11 mouse cellular contexts compared by ENCODE assay signal in genomic region chr5:43357100-43357680, GRCm38 (mm10).
DNase-seq lines count a peak whose midpoint lies in the region; ATAC-seq and TF ChIP-seq lines count a peak whose summit lies in the region.
"Had no signal": no experiment of that assay in that cellular context is flagged by ENCODE, and none has a peak within 500 bp of the region (broad histone marks: within the 10 kb centered on the region; RNA-seq: fewer than 3 reads in every experiment).

No protein-coding gene starts in this region.

- no peaks in the 10 kb centered on the region for H3K27me3 ChIP-seq in lung, postnatal 0 days (replicated peaks; ENCODE audit: insufficient read depth, low read length)
- H3K27me3 ChIP-seq in MEL (ENCODE audit: control insufficient read depth in 1 of 2, insufficient read depth in 2 of 2, low read length in 2 of 2) = no peaks in the 10 kb centered on the region

- WGBS in lung, postnatal 0 days = 79% methylated on average over 5 of the region's 5 CpGs

- no peak for TF ChIP-seq EP300 in lung, postnatal 0 days (IDR thresholded peaks at IDR 0.05)
- peak; percentile 69 to 70; a peak in 3 of 4 replicates for TF ChIP-seq EP300 in MEL (IDR thresholded peaks at IDR 0.05; ENCODE audit: low read depth in 1 of 2, low read length in 2 of 2)

- H3K27ac ChIP-seq in lung, postnatal 0 days (ENCODE audit: low read length) = no peak overlapping the region
- no peak overlapping the region for H3K27ac ChIP-seq in MEL (ENCODE audit: control insufficient read depth, low read depth, low read length)
- H3K27ac ChIP-seq: limb, embryonic 15.5 days had no signal

- intact Hi-C loops in heart, postnatal 10 days (cut with DNase I) = loop anchor here (5.0 to 10.0 kb wide), 3 partner anchors 60 to 382 kb away; no protein-coding TSS in a partner anchor

- H3K79me2 ChIP-seq in MEL (ENCODE audit: control insufficient read depth, insufficient read depth, low read length, poor library complexity) = no peaks in the 10 kb centered on the region

- H3K36me3 ChIP-seq in lung, postnatal 0 days (ENCODE audit: insufficient read depth, low read length) = no peaks in the 10 kb centered on the region
- H3K36me3 ChIP-seq in MEL (ENCODE audit: control insufficient read depth in 1 of 2, insufficient read depth in 2 of 2, low read length in 2 of 2) = peaks cover 0 to 45% of the 10 kb centered on the region in 2 experiments; a peak in 2 of 4 replicates
- H3K36me3 ChIP-seq: G1E; limb, embryonic 15.5 days had no signal

- TF ChIP-seq CTCF in lung, postnatal 0 days (IDR thresholded peaks at IDR 0.05) = peak; percentile 43
- peak; percentile 27 to 63 (median 62) for TF ChIP-seq CTCF in MEL (IDR thresholded peaks at IDR 0.05 in 2 of 3, conservative IDR thresholded peaks at IDR 0.05 in 1 of 3; ENCODE audit: control insufficient read depth in 1 of 3, insufficient read depth in 1 of 3, low read depth in 2 of 3, low read length in 3 of 3, poor library complexity in 1 of 3, severe bottlenecking in 1 of 3)

- no peak for ATAC-seq in lung, postnatal 0 days

- no peak for TF ChIP-seq POLR2A in MEL (IDR thresholded peaks at IDR 0.05; ENCODE audit: control insufficient read depth in 1 of 2, insufficient read depth in 1 of 2, low read depth in 1 of 2, low read length in 2 of 2, poor library complexity in 1 of 2)

- H3K4me1 ChIP-seq in lung, postnatal 0 days (ENCODE audit: insufficient read depth, low read depth, low read length) = peaks cover 6% of the 10 kb centered on the region; the same call in 1 of the 2 replicates
- peaks cover 34 to 46% of the 10 kb centered on the region in 2 experiments for H3K4me1 ChIP-seq in MEL (ENCODE audit: control insufficient read depth in 1 of 2, insufficient read depth in 2 of 2, low read length in 2 of 2)

- H3K9ac ChIP-seq in lung, postnatal 0 days (replicated peaks; ENCODE audit: low read depth) = no peak overlapping the region
- H3K9ac ChIP-seq in MEL (ENCODE audit: control insufficient read depth, low read depth, low read length, poor library complexity, severe bottlenecking) = no peak overlapping the region
- H3K9ac ChIP-seq: limb, embryonic 15.5 days had no signal

- peak; percentile 69 for TF ChIP-seq RAD21 in MEL (IDR thresholded peaks at IDR 0.05; ENCODE audit: low read depth, low read length)

- no peak overlapping the region for H3K4me3 ChIP-seq in lung, postnatal 0 days (ENCODE audit: low read depth, low read length)
- H3K4me3 ChIP-seq in MEL (ENCODE audit: control insufficient read depth in 1 of 2, insufficient read depth in 1 of 2, low read depth in 2 of 2, low read length in 2 of 2) = peak overlapping the region in 1 of 2 experiments; percentile 0; a peak in 1 of 4 replicates
- H3K4me3 ChIP-seq: limb, embryonic 15.5 days had no signal

- no peaks in the 10 kb centered on the region for H3K9me3 ChIP-seq in lung, postnatal 0 days (ENCODE audit: low read length)
- no peaks in the 10 kb centered on the region for H3K9me3 ChIP-seq in MEL (replicated peaks; ENCODE audit: insufficient read depth, low read length)
- H3K9me3 ChIP-seq: G1E; limb, embryonic 15.5 days had no signal

- no peak overlapping the region for H3K4me2 ChIP-seq in lung, postnatal 0 days (replicated peaks; ENCODE audit: low read depth, low read length)
- H3K4me2 ChIP-seq: limb, embryonic 15.5 days had no signal

- DNase-seq in heart, postnatal 10 days = peak; percentile 21 to 25
- no peak for DNase-seq in heart, adult 18-20 months
- no peak for DNase-seq in lung, postnatal 0 days (ENCODE audit: low spot score)
- no peak for DNase-seq in lung, postnatal 4 days
- DNase-seq in MEL (ENCODE audit: low read depth, low spot score) = peak; percentile 57
- DNase-seq in kidney, postnatal 14 days = peak; percentile 31
- DNase-seq in retina, postnatal 1 day = no peak
- DNase-seq: cerebellum, postnatal 14 days; right cerebral cortex, postnatal 14 days had no signal

TF ChIP-seq in MEL, 35 proteins besides CTCF, POLR2A, EP300 and RAD21:
- TF ChIP-seq MAX (IDR thresholded peaks at IDR 0.05; ENCODE audit: low read length) = 0 out of 2 replicates have a peak, but pooled peaks have one; percentile 12
- TF ChIP-seq CHD1 (IDR thresholded peaks at IDR 0.05; ENCODE audit: low read depth, low read length) = peak; percentile 64; the same call in 1 of the 2 replicates
- TF ChIP-seq KAT2A (conservative IDR thresholded peaks at IDR 0.05; ENCODE audit: low read depth, low read length) = peak; percentile 13; the same call in 1 of the 2 replicates
- no peak for TF ChIP-seq UBTF (IDR thresholded peaks at IDR 0.05; ENCODE audit: borderline replicate concordance, insufficient read depth, low read depth, low read length)
- TF ChIP-seq SMC3 (IDR thresholded peaks at IDR 0.05; ENCODE audit: low read depth, low read length) = peak; percentile 78
- no peak for TF ChIP-seq ZMIZ1 (IDR thresholded peaks at IDR 0.05; ENCODE audit: low read depth, low read length)
- no peak for TF ChIP-seq ZKSCAN1 (IDR thresholded peaks at IDR 0.05; ENCODE audit: low read depth, low read length)
- no peak for TF ChIP-seq POLR2AphosphoS5 (IDR thresholded peaks at IDR 0.05; ENCODE audit: borderline replicate concordance, low read depth, low read length)
- TF ChIP-seq MAFK (IDR thresholded peaks at IDR 0.05; ENCODE audit: borderline replicate concordance, low read depth, low read length) = no peak
- TF ChIP-seq POLR2AphosphoS2 (IDR thresholded peaks at IDR 0.05; ENCODE audit: low read length) = no peak
- TF ChIP-seq JUND (IDR thresholded peaks at IDR 0.05; ENCODE audit: low read depth, low read length) = no peak
- peak; percentile 88 for TF ChIP-seq ETS1 (IDR thresholded peaks at IDR 0.05; ENCODE audit: low read depth, low read length)
- TF ChIP-seq GATA1 (IDR thresholded peaks at IDR 0.05; ENCODE audit: low read depth, low read length) = peak; percentile 86
- no peak for TF ChIP-seq CHD2 (IDR thresholded peaks at IDR 0.05; ENCODE audit: low read length)
- TF ChIP-seq ZNF384 (IDR thresholded peaks at IDR 0.05; ENCODE audit: low read depth, low read length) = no peak
- no peak for TF ChIP-seq TBP (IDR thresholded peaks at IDR 0.05; ENCODE audit: low read depth, low read length)
- TF ChIP-seq SIN3A (IDR thresholded peaks at IDR 0.05; ENCODE audit: low read length) = peak; percentile 82
- TF ChIP-seq HCFC1 (IDR thresholded peaks at IDR 0.05; ENCODE audit: low read depth, low read length) = no peak
- TF ChIP-seq TAL1 (IDR thresholded peaks at IDR 0.05; ENCODE audit: low read length) = peak; percentile 47
- TF ChIP-seq TCF12 (IDR thresholded peaks at IDR 0.05; ENCODE audit: low read depth, low read length) = peak; percentile 83
- TF ChIP-seq MYB (IDR thresholded peaks at IDR 0.05; ENCODE audit: low read depth, low read length) = no peak
- TF ChIP-seq GABPA (IDR thresholded peaks at IDR 0.05; ENCODE audit: low read depth, low read length) = no peak
- no peak for TF ChIP-seq NELFE (IDR thresholded peaks at IDR 0.05; ENCODE audit: low read depth, low read length)
- no peak for TF ChIP-seq E2F4 (IDR thresholded peaks at IDR 0.05; ENCODE audit: borderline replicate concordance, low read depth, low read length)
- TF ChIP-seq MXI1 (IDR thresholded peaks at IDR 0.05; ENCODE audit: low read depth, low read length) = peak; percentile 67
- peak; percentile 55 for TF ChIP-seq RCOR1 (IDR thresholded peaks at IDR 0.05; ENCODE audit: low read depth, low read length)
- no peak for TF ChIP-seq NRF1 (IDR thresholded peaks at IDR 0.05; ENCODE audit: insufficient read depth, low read depth, low read length, poor library complexity, severe bottlenecking)
- no peak for TF ChIP-seq ELF1 (IDR thresholded peaks at IDR 0.05; ENCODE audit: low read depth, low read length)
- TF ChIP-seq USF1 (IDR thresholded peaks at IDR 0.05; ENCODE audit: low read depth, low read length) = no peak
- TF ChIP-seq BHLHE40 (IDR thresholded peaks at IDR 0.05; ENCODE audit: borderline replicate concordance, low read depth, low read length) = peak; percentile 17; the same call in 1 of the 2 replicates
- TF ChIP-seq MYC (IDR thresholded peaks at IDR 0.05; ENCODE audit: low read depth, low read length) = no peak
- TF ChIP-seq ZC3H11A (IDR thresholded peaks at IDR 0.05; ENCODE audit: low read depth, low read length) = peak; percentile 82
- no peak for TF ChIP-seq MEF2A (IDR thresholded peaks at IDR 0.05; ENCODE audit: extremely low read depth, insufficient replicate concordance, low read depth, low read length, poor library complexity, severe bottlenecking)
- TF ChIP-seq USF2 (IDR thresholded peaks at IDR 0.05; ENCODE audit: borderline replicate concordance in 1 of 2, insufficient read depth in 1 of 2, low read depth in 1 of 2, low read length in 2 of 2) = no peak
- TF ChIP-seq MAZ (IDR thresholded peaks at IDR 0.05; ENCODE audit: low read depth, low read length) = 0 out of 2 replicates have a peak, but pooled peaks have one; percentile 21
TF ChIP-seq in MEL: peak in this region for 14.

Comparison
In these comparisons a context has a peak if more than half of its experiments do, and no peak if none do; other contexts are left out.
1. DNase-seq: peak in heart, postnatal 10 days (2 of 2), MEL (single experiment) and kidney, postnatal 14 days (single experiment); none in heart, adult 18-20 months (0 of 2), lung, postnatal 0 days (single experiment), lung, postnatal 4 days (0 of 2) and retina, postnatal 1 day (single experiment).